In genomic region chr4:149504858-149505257, GRCm38 (mm10) we compare ENCODE assay signal across 14 mouse cellular contexts. TPM values are rescaled to one million over a fixed set of nuclear protein-coding genes. Genes with fewer than 3 reads are reported as not detected.
A peak's percentile ranks its signal among the peaks of the same experiment; 100 is the strongest.
DNase-seq lines count a peak whose midpoint lies in the region; ATAC-seq and TF ChIP-seq lines count a peak whose summit lies in the region.
"Had no signal": no experiment of that assay in that cellular context is flagged by ENCODE, and none has a peak within 500 bp of the region (broad histone marks: within the 10 kb centered on the region; RNA-seq: fewer than 3 reads in every experiment).

No protein-coding gene starts in this region.

- H3K27ac ChIP-seq in midbrain, embryonic 12.5 days (replicated peaks): 0 out of 2 replicates have a peak overlapping the region, but pooled peaks have one; percentile 15
- no peak overlapping the region for H3K27ac ChIP-seq in midbrain, embryonic 10.5 days (replicated peaks)
- H3K27ac ChIP-seq in forebrain, embryonic 16.5 days (ENCODE audit: low read length): no peak overlapping the region
- H3K27ac ChIP-seq: heart, embryonic 15.5 days; liver, embryonic 15.5 days had no signal

- no peak for DNase-seq in midbrain, embryonic 10.5 days (ENCODE audit: low spot score)
- peak; percentile 85 for DNase-seq in brain, embryonic 14.5 days (ENCODE audit: low read depth)
- DNase-seq in frontal cortex, postnatal 14 days (ENCODE audit: low spot score in 2 of 2): no peak
- no peak for DNase-seq in left cerebral cortex, adult 9 months (ENCODE audit: low spot score in 2 of 2)
- DNase-seq: cerebellum, postnatal 14 days; gastrocnemius, postnatal 10 days; kidney, postnatal 14 days had no signal

- no peaks in the 10 kb centered on the region for H3K9me3 ChIP-seq in midbrain, embryonic 12.5 days
- no peaks in the 10 kb centered on the region for H3K9me3 ChIP-seq in midbrain, embryonic 10.5 days (replicated peaks)
- H3K9me3 ChIP-seq in forebrain, embryonic 16.5 days (ENCODE audit: control insufficient read depth, low read length): no peaks in the 10 kb centered on the region
- H3K9me3 ChIP-seq: heart, embryonic 15.5 days; liver, embryonic 15.5 days had no signal

- peaks cover 19% of the 10 kb centered on the region for H3K36me3 ChIP-seq in midbrain, embryonic 12.5 days
- H3K36me3 ChIP-seq in midbrain, embryonic 10.5 days: peaks cover 33% of the 10 kb centered on the region
- H3K36me3 ChIP-seq in forebrain, embryonic 16.5 days (ENCODE audit: control insufficient read depth, insufficient read depth): peaks cover 6% of the 10 kb centered on the region; the same call in 1 of the 2 replicates

- WGBS in midbrain, embryonic 12.5 days: 39% methylated on average over 3 of the region's 3 CpGs
- 36% methylated on average over 3 of the region's 3 CpGs for WGBS in midbrain, embryonic 10.5 days
- WGBS in forebrain, embryonic 16.5 days: 0% methylated on average over 3 of the region's 3 CpGs

- peaks cover 9% of the 10 kb centered on the region; the same call in 1 of the 2 replicates for H3K4me1 ChIP-seq in midbrain, embryonic 12.5 days
- peaks cover 7% of the 10 kb centered on the region for H3K4me1 ChIP-seq in midbrain, embryonic 10.5 days
- 0 out of 2 replicates have a peak, but pooled peaks cover 5% of the 10 kb centered on the region for H3K4me1 ChIP-seq in forebrain, embryonic 16.5 days (replicated peaks; ENCODE audit: control insufficient read depth, insufficient read depth, low read length)
- H3K4me1 ChIP-seq: heart, embryonic 15.5 days; liver, embryonic 15.5 days had no signal

- no peak overlapping the region for H3K9ac ChIP-seq in midbrain, embryonic 12.5 days (replicated peaks)
- H3K9ac ChIP-seq in forebrain, embryonic 16.5 days (replicated peaks; ENCODE audit: low read depth, low read length): no peak overlapping the region
- H3K9ac ChIP-seq: heart, embryonic 15.5 days; liver, embryonic 15.5 days had no signal

- H3K4me2 ChIP-seq in midbrain, embryonic 12.5 days (replicated peaks): no peak overlapping the region
- H3K4me2 ChIP-seq in forebrain, embryonic 16.5 days (ENCODE audit: low read length): no peak overlapping the region
- H3K4me2 ChIP-seq: heart, embryonic 15.5 days; liver, embryonic 15.5 days had no signal

- no peak for TF ChIP-seq POLR2A in brain, embryonic 14.5 days (IDR thresholded peaks at IDR 0.05; ENCODE audit: borderline replicate concordance, extremely low read depth, insufficient read depth, insufficient read length, poor library complexity, severe bottlenecking)

- H3K4me3 ChIP-seq in midbrain, embryonic 12.5 days: no peak overlapping the region
- H3K4me3 ChIP-seq in midbrain, embryonic 10.5 days: no peak overlapping the region
- no peak overlapping the region for H3K4me3 ChIP-seq in forebrain, embryonic 16.5 days (replicated peaks; ENCODE audit: low read length)
- H3K4me3 ChIP-seq: heart, embryonic 15.5 days; liver, embryonic 15.5 days had no signal

- no peak for TF ChIP-seq CTCF in brain, embryonic 14.5 days (IDR thresholded peaks at IDR 0.05; ENCODE audit: borderline replicate concordance, extremely low read depth, insufficient read depth, insufficient read length)

- no peaks in the 10 kb centered on the region for H3K27me3 ChIP-seq in midbrain, embryonic 12.5 days
- H3K27me3 ChIP-seq in midbrain, embryonic 10.5 days (ENCODE audit: low read depth, poor library complexity, severe bottlenecking): no peaks in the 10 kb centered on the region
- H3K27me3 ChIP-seq in forebrain, embryonic 16.5 days (replicated peaks; ENCODE audit: control insufficient read depth, insufficient read depth, low read length): no peaks in the 10 kb centered on the region
- H3K27me3 ChIP-seq: heart, embryonic 15.5 days; liver, embryonic 15.5 days had no signal

- ATAC-seq in midbrain, embryonic 12.5 days (ENCODE audit: low FRiP score, low read depth): no peak
- ATAC-seq in forebrain, embryonic 16.5 days: peak; percentile 73
- 0 out of 2 replicates have a peak, but pooled peaks have one; percentile 27 for ATAC-seq in monocyte, adult 5-6 weeks (replicated peaks; ENCODE audit: insufficient number of reproducible peaks, low FRiP score, low TSS enrichment, poor library complexity, severe bottlenecking)

RNA-seq across cellular contexts. Expression of gene Ctnnbip1, which starts 13.2 kb away (rescaled TPM):
- polyA plus RNA-seq in midbrain, embryonic 12.5 days (2016; fragmentation: Nextera tagmentation; extraction: Ambion mirVana): 66.3 and 68.2 TPM in 2 replicates
- 54.8 and 56.6 TPM in 2 replicates for polyA plus RNA-seq in midbrain, embryonic 10.5 days (2016; fragmentation: Nextera tagmentation; extraction: Ambion mirVana)
- polyA plus RNA-seq in brain, embryonic 14.5 days (2012; rRNA removed): 59.0 and 62.8 TPM in 2 replicates
- 94.1 and 105 TPM in 2 replicates for polyA plus RNA-seq in forebrain, embryonic 16.5 days (2015; fragmentation: Nextera tagmentation; extraction: Ambion mirVana)
- 2.7 to 6.5 TPM (median 4.1 TPM) in 3 replicates for total RNA-seq in monocyte, adult 5-6 weeks (2017)

RNA-seq across cellular contexts. Expression of gene Lzic, which starts 19.8 kb away (rescaled TPM):
- polyA plus RNA-seq in midbrain, embryonic 12.5 days (2016; fragmentation: Nextera tagmentation; extraction: Ambion mirVana): 48.4 and 55.2 TPM in 2 replicates
- 48.5 and 48.9 TPM in 2 replicates for polyA plus RNA-seq in midbrain, embryonic 10.5 days (2016; fragmentation: Nextera tagmentation; extraction: Ambion mirVana)
- polyA plus RNA-seq in brain, embryonic 14.5 days (2012; rRNA removed): 31.7 and 32.0 TPM in 2 replicates
- 47.3 and 51.7 TPM in 2 replicates for polyA plus RNA-seq in forebrain, embryonic 16.5 days (2015; fragmentation: Nextera tagmentation; extraction: Ambion mirVana)
- 10.3 to 60.8 TPM (median 52.7 TPM) in 3 replicates for total RNA-seq in monocyte, adult 5-6 weeks (2017)

RNA-seq across cellular contexts. Expression of gene Nmnat1, which starts 19.9 kb away (rescaled TPM):
- polyA plus RNA-seq in midbrain, embryonic 12.5 days (2016; fragmentation: Nextera tagmentation; extraction: Ambion mirVana): 13.9 and 14.7 TPM in 2 replicates
- polyA plus RNA-seq in midbrain, embryonic 10.5 days (2016; fragmentation: Nextera tagmentation; extraction: Ambion mirVana): 16.2 and 18.8 TPM in 2 replicates
- polyA plus RNA-seq in brain, embryonic 14.5 days (2012; rRNA removed): 7.5 and 9.9 TPM in 2 replicates
- polyA plus RNA-seq in forebrain, embryonic 16.5 days (2015; fragmentation: Nextera tagmentation; extraction: Ambion mirVana): 10.9 and 11.1 TPM in 2 replicates
- total RNA-seq in monocyte, adult 5-6 weeks (2017): 4.4 to 8.3 TPM (median 8.2 TPM) in 3 replicates

RNA-seq across cellular contexts. Expression of gene Tmem274, which starts 27.7 kb away (rescaled TPM):
- polyA plus RNA-seq in midbrain, embryonic 12.5 days (2016; fragmentation: Nextera tagmentation; extraction: Ambion mirVana): 0.31 and 0.41 TPM in 2 replicates
- polyA plus RNA-seq in midbrain, embryonic 10.5 days (2016; fragmentation: Nextera tagmentation; extraction: Ambion mirVana): 0.41 and 0.55 TPM in 2 replicates
- not detected in 2 replicates for polyA plus RNA-seq in brain, embryonic 14.5 days (2012; rRNA removed)
- 0.57 TPM in 1 of 2 replicates, not detected in the other for polyA plus RNA-seq in forebrain, embryonic 16.5 days (2015; fragmentation: Nextera tagmentation; extraction: Ambion mirVana)
- not detected in 3 replicates for total RNA-seq in monocyte, adult 5-6 weeks (2017)
- total RNA-seq: gastrocnemius, postnatal 10 days; layer of hippocampus, postnatal 36 days; midbrain, postnatal 0 days had no signal
- polyA plus RNA-seq: liver, embryonic 15.5 days; midbrain, postnatal 0 days had no signal

RNA-seq across cellular contexts. Expression of gene Rbp7, which starts 50.1 kb away (rescaled TPM):
- not detected in 2 replicates for polyA plus RNA-seq in midbrain, embryonic 12.5 days (2016; fragmentation: Nextera tagmentation; extraction: Ambion mirVana)
- polyA plus RNA-seq in midbrain, embryonic 10.5 days (2016; fragmentation: Nextera tagmentation; extraction: Ambion mirVana): not detected in 2 replicates
- polyA plus RNA-seq in brain, embryonic 14.5 days (2012; rRNA removed): 0.21 TPM in 1 of 2 replicates, not detected in the other
- polyA plus RNA-seq in forebrain, embryonic 16.5 days (2015; fragmentation: Nextera tagmentation; extraction: Ambion mirVana): not detected in 2 replicates
- total RNA-seq in monocyte, adult 5-6 weeks (2017): not detected in 3 replicates
- total RNA-seq: layer of hippocampus, postnatal 36 days; midbrain, postnatal 0 days had no signal
- polyA plus RNA-seq: liver, embryonic 15.5 days had no signal
